Mouse (Mus musculus): Measurements from ENCODE around the gene Nt5c3b. TPM values are rescaled to one million over a fixed set of nuclear protein-coding genes. Genes with fewer than 3 reads are reported as not detected.
A peak's percentile ranks its signal among the peaks of the same experiment; 100 is the strongest.

Nt5c3b gene
- polyA plus RNA-seq, 1 experiment: 79.9 TPM

DNA sequence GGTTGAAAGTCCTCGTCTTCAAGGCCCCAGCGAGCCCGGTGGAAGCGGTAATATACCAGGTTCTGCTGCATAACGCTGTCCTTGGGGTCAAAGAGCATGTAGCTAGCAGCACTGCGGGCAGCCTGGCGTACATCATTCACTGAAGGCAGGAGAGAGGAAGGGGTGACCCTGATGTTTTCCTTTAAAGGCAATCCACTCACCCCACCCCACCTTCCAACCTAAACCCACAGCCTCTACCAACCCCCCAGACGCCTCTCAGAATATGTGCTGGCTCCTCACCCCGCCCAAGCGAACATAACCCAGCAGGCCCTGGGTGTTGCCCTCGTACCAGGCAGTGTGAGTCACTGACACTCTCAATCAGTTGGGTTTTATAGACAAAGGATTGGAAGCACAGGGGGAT, 29.9 kb downstream of the Nt5c3b start:
- no peak for TF ChIP-seq CTCF (IDR thresholded peaks at IDR 0.05; ENCODE audit: borderline replicate concordance, insufficient read depth, low read depth, low read length)
- TF ChIP-seq POLR2A (IDR thresholded peaks at IDR 0.05; ENCODE audit: borderline replicate concordance, insufficient read depth, low read length): no peak
- DNase-seq: no peak
- 93% methylated on average over 11 of the region's 11 CpGs for WGBS
- H3K4me1 ChIP-seq (ENCODE audit: control insufficient read depth, insufficient read depth, low read length): peaks cover 38% of the 10 kb centered on the region
- no peaks in the 10 kb centered on the region for H3K27me3 ChIP-seq (ENCODE audit: control insufficient read depth, insufficient read depth, low read length)
- H3K4me3 ChIP-seq (replicated peaks; ENCODE audit: insufficient read depth, low read depth, low read length): no peak overlapping the region
- H3K27ac ChIP-seq (ENCODE audit: insufficient read depth, low read length): no peak overlapping the region

- peak in 1 of 2 experiments; percentile 60 for DNase-seq
- WGBS: 15% methylated on average over 3 of the region's 3 CpGs
- Histone ChIP-seq H3K4me1 (ENCODE audit: control insufficient read depth, insufficient read depth, low read length) (peaks cover 45% of the 10 kb centered on the region), H3K4me3 (replicated peaks; ENCODE audit: insufficient read depth, low read depth, low read length) (no peak overlapping the region), H3K27me3 (ENCODE audit: control insufficient read depth, insufficient read depth, low read length) (no peaks in the 10 kb centered on the region), H3K27ac (ENCODE audit: insufficient read depth, low read length) (no peak overlapping the region; the same call in 1 of the 2 replicates)
- TF ChIP-seq POLR2A (IDR thresholded peaks at IDR 0.05; ENCODE audit: borderline replicate concordance, insufficient read depth, low read length) (no peak), CTCF (IDR thresholded peaks at IDR 0.05; ENCODE audit: borderline replicate concordance, insufficient read depth, low read depth, low read length) (no peak)
These were observed 31.9 kb downstream of the Nt5c3b start for GRCm38 (mm10) chr11:100409686-100410085.

DNA sequence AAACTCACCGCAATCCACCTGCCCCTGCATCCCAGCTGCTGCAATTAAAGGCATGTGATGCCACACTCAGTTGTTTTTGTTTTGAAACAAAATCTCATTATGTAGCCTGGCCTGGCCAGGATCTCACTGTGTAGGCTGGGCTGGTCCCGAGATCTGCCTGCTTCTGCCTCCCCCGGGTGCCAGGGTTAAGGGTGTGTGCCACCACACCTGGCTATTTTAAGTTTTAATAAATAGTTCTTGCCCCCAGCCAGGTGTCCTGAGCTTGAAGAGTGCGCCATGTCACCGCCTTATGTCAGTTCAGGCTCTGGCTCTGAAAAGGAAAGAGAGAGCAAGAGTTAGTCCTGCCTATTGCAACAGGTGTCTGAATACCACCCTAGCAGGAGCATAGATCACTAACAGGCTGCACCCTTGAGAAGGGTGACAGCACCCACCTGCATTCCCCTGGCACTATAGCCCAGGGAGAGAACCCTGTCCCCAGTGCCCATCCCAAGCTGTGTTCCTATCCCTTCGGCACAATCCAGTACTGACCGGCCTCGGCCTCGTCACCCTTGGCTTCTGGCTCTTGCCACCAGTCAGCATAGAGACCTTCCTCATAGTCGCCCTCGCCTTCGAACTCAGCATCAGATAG, 32.7 kb downstream of the Nt5c3b start:
- Histone ChIP-seq H3K27ac (ENCODE audit: insufficient read depth, low read length) (peak overlapping the region; percentile 63; the same call in 1 of the 2 replicates), H3K4me1 (ENCODE audit: control insufficient read depth, insufficient read depth, low read length) (peaks cover 44% of the 10 kb centered on the region), H3K27me3 (ENCODE audit: control insufficient read depth, insufficient read depth, low read length) (no peaks in the 10 kb centered on the region), H3K4me3 (replicated peaks; ENCODE audit: insufficient read depth, low read depth, low read length) (no peak overlapping the region)
- 93% methylated on average over 12 of the region's 12 CpGs for WGBS
- TF ChIP-seq POLR2A (IDR thresholded peaks at IDR 0.05; ENCODE audit: borderline replicate concordance, insufficient read depth, low read length) (no peak), CTCF (IDR thresholded peaks at IDR 0.05; ENCODE audit: borderline replicate concordance, insufficient read depth, low read depth, low read length) (no peak)
- no peak for DNase-seq

DNA sequence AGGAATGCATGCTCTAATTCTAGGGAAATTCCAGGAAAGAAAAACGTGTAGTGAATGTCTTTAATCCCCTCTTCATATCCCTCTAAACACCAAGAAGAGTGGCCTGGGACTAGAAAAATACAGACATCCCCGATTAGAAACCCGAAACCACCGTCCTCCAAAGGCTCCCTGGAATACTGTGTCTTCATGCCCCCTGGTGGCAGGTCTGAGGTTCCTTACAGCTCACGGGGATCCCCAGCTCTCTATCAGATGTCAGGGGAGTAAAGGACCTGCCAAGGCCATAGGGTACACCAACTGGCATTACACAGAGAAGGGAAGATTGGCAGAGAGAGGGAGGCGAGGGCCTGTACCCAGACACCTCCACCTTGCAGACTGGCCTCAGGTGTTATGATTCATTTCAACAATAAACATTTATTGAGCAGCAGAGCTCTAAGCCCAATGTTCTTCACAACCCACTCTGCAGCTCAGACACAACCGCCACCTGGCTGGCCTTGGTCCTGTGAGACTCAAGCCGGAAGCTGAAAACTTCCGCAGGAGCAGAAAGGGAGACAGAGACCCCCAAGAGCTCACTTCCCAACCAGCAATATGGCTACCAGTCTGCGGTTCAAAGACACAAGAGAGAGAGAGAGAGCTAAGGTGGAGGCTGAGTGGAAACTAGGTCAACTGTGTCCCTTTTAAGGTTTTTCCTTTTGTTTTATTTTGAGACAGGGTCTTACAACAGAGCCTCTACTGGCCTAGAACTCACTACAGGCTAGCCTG, 33.4 kb downstream of the Nt5c3b start:
- WGBS: 32% methylated on average over 10 of the region's 10 CpGs
- TF ChIP-seq POLR2A (IDR thresholded peaks at IDR 0.05; ENCODE audit: borderline replicate concordance, insufficient read depth, low read length) (no peak), CTCF (IDR thresholded peaks at IDR 0.05; ENCODE audit: borderline replicate concordance, insufficient read depth, low read depth, low read length) (peak; percentile 72)
- DNase-seq: peak; percentile 80 to 83
- Histone ChIP-seq H3K4me1 (ENCODE audit: control insufficient read depth, insufficient read depth, low read length) (peaks cover 41% of the 10 kb centered on the region), H3K4me3 (replicated peaks; ENCODE audit: insufficient read depth, low read depth, low read length) (no peak overlapping the region), H3K27ac (ENCODE audit: insufficient read depth, low read length) (peak overlapping the region; percentile 63), H3K27me3 (ENCODE audit: control insufficient read depth, insufficient read depth, low read length) (no peaks in the 10 kb centered on the region)

DNA sequence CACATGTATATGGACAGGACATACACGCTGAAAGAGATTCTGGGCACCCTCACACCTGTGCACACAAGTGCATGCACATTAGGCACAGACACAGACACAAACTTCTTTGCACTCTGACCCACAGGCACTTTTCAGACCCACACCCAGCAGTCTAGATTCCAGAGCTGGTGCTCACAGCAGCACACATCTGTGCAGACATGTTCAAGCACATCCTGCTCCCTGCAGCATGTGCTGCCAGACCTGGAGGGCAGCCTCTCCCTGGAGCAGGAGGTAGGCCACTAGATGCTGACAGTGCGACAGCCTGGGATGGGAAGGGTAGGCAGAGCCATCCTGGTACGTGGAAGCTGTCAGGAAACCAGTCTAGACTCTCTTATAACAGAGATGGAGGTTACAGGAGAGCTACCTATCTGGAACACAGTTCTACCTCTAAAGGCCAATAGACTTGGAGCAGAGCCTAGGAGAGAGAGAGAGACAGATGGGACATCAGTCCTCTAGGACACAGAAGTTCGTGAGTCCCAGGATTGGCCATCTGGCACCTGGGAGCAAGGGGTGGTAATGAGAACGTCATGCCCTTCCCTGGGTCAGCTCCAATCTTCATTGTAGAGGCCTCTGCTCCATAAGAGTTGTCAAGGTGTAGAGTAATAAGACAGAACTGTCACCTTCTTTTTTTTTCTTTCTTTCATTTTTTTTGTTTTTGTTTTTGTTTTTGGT, 34.5 kb downstream of the Nt5c3b start:
- peak; percentile 89 to 98 for DNase-seq
- 24% methylated on average over 5 of the region's 5 CpGs for WGBS
- H3K4me3 ChIP-seq (replicated peaks; ENCODE audit: insufficient read depth, low read depth, low read length): peak overlapping the region; percentile 17

DNA sequence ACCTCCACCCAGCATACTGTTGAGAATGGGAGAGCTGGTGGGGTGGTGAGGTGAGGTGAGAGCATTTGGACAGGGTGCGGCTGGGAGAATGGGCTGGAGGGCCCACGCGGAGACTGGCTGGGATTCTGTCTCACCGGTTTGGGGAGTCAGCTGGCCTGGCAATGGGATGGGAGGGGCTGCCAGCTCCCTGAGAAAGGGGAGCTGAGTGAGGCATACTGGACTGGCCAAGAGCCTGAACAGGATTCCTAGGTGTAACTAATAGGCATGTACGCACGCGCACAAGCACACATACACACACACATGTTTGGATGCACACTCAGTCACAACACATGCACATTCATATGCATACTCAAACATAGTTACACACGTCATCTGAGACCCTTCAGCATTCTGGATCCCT, 35.3 kb downstream of the Nt5c3b start:
- Histone ChIP-seq H3K27me3 (ENCODE audit: control insufficient read depth, insufficient read depth, low read length) (no peaks in the 10 kb centered on the region), H3K4me3 (replicated peaks; ENCODE audit: insufficient read depth, low read depth, low read length) (no peak overlapping the region), H3K4me1 (ENCODE audit: control insufficient read depth, insufficient read depth, low read length) (peaks cover 45% of the 10 kb centered on the region), H3K27ac (ENCODE audit: insufficient read depth, low read length) (peak overlapping the region; percentile 93)
- 28% methylated on average over 8 of the region's 8 CpGs for WGBS
- DNase-seq: peak; percentile 59 to 68
- TF ChIP-seq CTCF (IDR thresholded peaks at IDR 0.05; ENCODE audit: borderline replicate concordance, insufficient read depth, low read depth, low read length) (no peak), POLR2A (IDR thresholded peaks at IDR 0.05; ENCODE audit: borderline replicate concordance, insufficient read depth, low read length) (no peak)

More for the DNA sequence above, 34.5 kb downstream of the Nt5c3b start:
- Histone ChIP-seq H3K4me1 (ENCODE audit: control insufficient read depth, insufficient read depth, low read length) (peaks cover 45% of the 10 kb centered on the region), H3K27me3 (ENCODE audit: control insufficient read depth, insufficient read depth, low read length) (no peaks in the 10 kb centered on the region), H3K27ac (ENCODE audit: insufficient read depth, low read length) (peak overlapping the region; percentile 93)
- no peak for TF ChIP-seq CTCF (IDR thresholded peaks at IDR 0.05; ENCODE audit: borderline replicate concordance, insufficient read depth, low read depth, low read length)
- TF ChIP-seq POLR2A (IDR thresholded peaks at IDR 0.05; ENCODE audit: borderline replicate concordance, insufficient read depth, low read length): no peak

DNA sequence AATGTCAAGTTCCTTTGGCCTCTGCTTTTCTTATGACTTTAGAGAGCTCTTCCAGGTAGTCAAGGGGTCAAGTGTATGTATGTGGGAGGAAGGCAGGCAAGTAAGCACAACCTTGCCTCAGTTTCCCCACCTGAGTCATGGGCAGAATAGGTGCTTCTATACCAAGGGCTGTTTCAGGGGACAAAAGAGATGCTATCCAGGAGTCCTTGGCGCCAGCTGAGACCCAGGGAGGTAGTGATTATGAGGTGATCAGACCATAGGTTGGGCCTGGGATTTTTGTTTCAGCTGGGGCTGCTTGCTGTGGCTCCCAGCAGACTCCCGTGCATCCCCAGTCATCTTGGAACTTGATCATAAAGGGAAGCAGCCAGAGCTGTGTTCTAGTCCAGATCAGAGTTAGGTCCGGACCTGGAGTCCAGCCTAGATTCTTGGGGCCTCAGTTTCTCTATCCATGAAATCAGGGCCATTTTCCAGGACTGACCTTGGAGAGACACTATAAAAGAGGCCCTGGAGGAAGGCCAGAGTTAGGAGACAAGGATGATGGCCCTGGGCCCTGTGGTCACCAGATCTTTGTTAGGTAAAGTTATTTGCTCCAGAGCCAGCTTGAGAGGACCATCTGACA, 37.0 kb downstream of the Nt5c3b start:
- WGBS: 94% methylated on average over 3 of the region's 3 CpGs
- no peak overlapping the region for H3K4me3 ChIP-seq (replicated peaks; ENCODE audit: insufficient read depth, low read depth, low read length)
- DNase-seq: no peak
- H3K27me3 ChIP-seq (ENCODE audit: control insufficient read depth, insufficient read depth, low read length): no peaks in the 10 kb centered on the region
- peaks cover 40% of the 10 kb centered on the region for H3K4me1 ChIP-seq (ENCODE audit: control insufficient read depth, insufficient read depth, low read length)
- TF ChIP-seq CTCF (IDR thresholded peaks at IDR 0.05; ENCODE audit: borderline replicate concordance, insufficient read depth, low read depth, low read length) (no peak), POLR2A (IDR thresholded peaks at IDR 0.05; ENCODE audit: borderline replicate concordance, insufficient read depth, low read length) (no peak)
- no peak overlapping the region for H3K27ac ChIP-seq (ENCODE audit: insufficient read depth, low read length)

Data from cerebellum, adult 2 months (tissue).